16 mouse cellular contexts compared by ENCODE assay signal in the genomic region with DNA sequence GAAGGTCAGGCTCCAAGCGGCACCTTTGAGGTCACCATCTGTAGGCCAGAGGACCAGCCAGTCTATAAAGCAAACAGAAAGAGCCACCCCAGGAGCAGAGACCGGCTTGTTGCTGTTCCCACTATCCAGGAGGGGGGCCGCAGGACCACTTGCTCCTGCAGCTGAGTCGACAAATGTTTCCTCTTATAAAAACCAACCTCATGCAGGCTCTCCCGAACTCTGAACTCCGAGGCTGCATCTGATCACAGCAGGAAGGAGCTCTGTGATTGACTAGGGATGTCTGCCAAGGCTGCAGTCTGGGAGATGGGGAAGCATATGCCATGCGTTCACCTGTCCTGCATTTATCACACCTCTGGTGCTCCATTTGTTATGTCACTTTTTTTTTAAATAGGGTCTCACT.
"Had no signal": no experiment of that assay in that cellular context is flagged by ENCODE, and none has a peak within 500 bp of the region (broad histone marks: within the 10 kb centered on the region; RNA-seq: fewer than 3 reads in every experiment).

No protein-coding gene starts in this region.

- H3K4me2 ChIP-seq: kidney, embryonic 15.5 days; liver, embryonic 13.5 days; lung, embryonic 15.5 days; midbrain, embryonic 12.5 days; neural tube, embryonic 12.5 days had no signal

- DNase-seq: kidney, postnatal 14 days; left cerebral cortex, postnatal 4 days; liver; liver, embryonic 13.5 days; liver, postnatal 0 days; lung, postnatal 14 days; right cerebral cortex, postnatal 14 days; thymus, postnatal 4 days had no signal

- H3K27me3 ChIP-seq: liver, embryonic 13.5 days; lung, embryonic 15.5 days; midbrain, embryonic 12.5 days; neural tube, embryonic 12.5 days had no signal

- H3K9me3 ChIP-seq: kidney, embryonic 15.5 days; liver, embryonic 13.5 days; lung, embryonic 15.5 days; midbrain, embryonic 12.5 days had no signal

- H3K27ac ChIP-seq: kidney, embryonic 15.5 days; liver, embryonic 13.5 days; lung, embryonic 15.5 days; macrophage; midbrain, embryonic 12.5 days; neural tube, embryonic 12.5 days; stomach, postnatal 0 days had no signal

- H3K36me3 ChIP-seq: kidney, embryonic 15.5 days; liver, embryonic 13.5 days; lung, embryonic 15.5 days; midbrain, embryonic 12.5 days; neural tube, embryonic 12.5 days had no signal

- ATAC-seq: liver, postnatal 0 days; midbrain, embryonic 16.5 days had no signal

- H3K9ac ChIP-seq: kidney, embryonic 15.5 days; liver, embryonic 13.5 days; liver, postnatal 0 days; lung, embryonic 15.5 days; midbrain, embryonic 12.5 days; neural tube, embryonic 12.5 days had no signal

- H3K4me1 ChIP-seq: liver, embryonic 13.5 days; lung, embryonic 15.5 days; megakaryocyte, embryonic 14.5 days had no signal

- H3K4me3 ChIP-seq: kidney, embryonic 15.5 days; liver, embryonic 13.5 days; lung, embryonic 15.5 days; megakaryocyte, embryonic 14.5 days; midbrain, embryonic 12.5 days; neural tube, embryonic 12.5 days had no signal
